Mouse (Mus musculus) embryonic facial prominence, embryonic 14.5 days (tissue): ENCODE measurements around the gene Tgfb3. TPM values are rescaled to one million over a fixed set of nuclear protein-coding genes. Genes with fewer than 3 reads are reported as not detected.

Experiments
- ATAC-seq: fragments of 200-750 bp; cut with Nextera tagmentation; 2 replicates; pipeline ENCODE4 v1.8.0; 2017; ENCODE audit warnings: low read depth, moderate number of reproducible peaks, moderate TSS enrichment
- DNase-seq: peaks from one replicate; pipeline ENCODE4 v3.0.0-alpha.2; 2015; ENCODE audit warnings: low spot score
- H3K27ac ChIP-seq: fragments of 300-500 bp; sonication (generic); replicated peaks from 2 replicates; pipeline ENCODE4 v1.5.1; 2014; ENCODE audit warnings: low read depth, mild to moderate bottlenecking, low read length, moderate library complexity
- H3K27me3 ChIP-seq: fragments of 300-500 bp; sonication (generic); replicated peaks from 2 replicates; pipeline ENCODE4 v1.6.1; 2014; ENCODE audit warnings: low read length; ENCODE audit not compliant: control insufficient read depth, insufficient read depth
- H3K36me3 ChIP-seq: fragments of 300-500 bp; sonication (generic); 2 replicates; pipeline ENCODE4 v1.6.1; 2014; ENCODE audit warnings: low read length, mixed read lengths; ENCODE audit not compliant: control insufficient read depth, insufficient read depth
- H3K4me1 ChIP-seq: fragments of 300-500 bp; sonication (generic); 2 replicates; pipeline ENCODE4 v1.6.1; 2014; ENCODE audit warnings: antibody characterized with exemption, low read length; ENCODE audit not compliant: control insufficient read depth, insufficient read depth
- H3K4me2 ChIP-seq: fragments of 300-500 bp; sonication (generic); 2 replicates; pipeline ENCODE4 v1.6.1; 2014; ENCODE audit warnings: low read depth, mild to moderate bottlenecking, low read length, moderate library complexity, mixed read lengths
- H3K4me3 ChIP-seq: fragments of 300-500 bp; sonication (generic); 2 replicates; pipeline ENCODE4 v1.5.1; 2014; ENCODE audit warnings: low read depth, mild to moderate bottlenecking, low read length
- H3K9ac ChIP-seq: fragments of 300-500 bp; sonication (generic); 2 replicates; pipeline ENCODE4 v1.6.1; 2014; ENCODE audit warnings: low read depth, mild to moderate bottlenecking, low read length, moderate library complexity, mixed read lengths
- H3K9me3 ChIP-seq: fragments of 300-500 bp; sonication (generic); 2 replicates; pipeline ENCODE4 v1.6.1; 2016; ENCODE audit warnings: low read length; ENCODE audit not compliant: control insufficient read depth
- WGBS: fragments of 180-500 bp; shearing (Covaris S2); extraction: QIAGEN DNeasy Blood & Tissue Kit; methylation state at CpG from one replicate; pipeline ENCODE4 v1.1.7; 2014; 5-methylcytosine and 5-hydroxymethylcytosine counted together
- polyA plus RNA-seq: library from polyadenylated mRNA; unstranded; fragments of >200 nt; fragmentation: Nextera tagmentation; extraction: Ambion mirVana; gene quantifications from 2 replicates; pipeline ENCODE4 v1.2.1, GENCODE M21; 2014

Gene Tgfb3
- polyA plus RNA-seq, 1 experiment from 2014 or later: 59.4 TPM

DNA sequence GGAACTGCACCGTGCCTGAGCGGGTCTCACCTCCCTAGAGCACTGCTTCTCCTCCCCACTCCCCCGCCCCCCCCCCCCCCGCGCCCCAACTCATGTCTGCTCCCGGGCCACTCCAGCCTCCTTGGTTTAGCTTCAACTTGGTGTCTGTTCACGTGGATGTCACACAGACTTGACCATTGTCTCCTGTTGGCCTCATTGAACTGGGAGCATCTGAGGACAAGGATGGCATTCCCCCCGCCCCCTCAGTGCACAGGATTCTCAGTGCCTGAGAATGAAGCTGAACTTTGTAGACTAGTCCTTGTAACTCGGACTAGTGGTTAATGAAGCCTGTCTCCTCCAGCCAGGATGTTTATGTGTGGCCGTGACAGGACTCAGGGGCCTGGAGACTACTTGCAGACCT is 26.7 kb upstream of the Tgfb3 start:
- Histone ChIP-seq H3K4me3 (no peak overlapping the region), H3K4me2 (no peak overlapping the region), H3K4me1 (peaks cover 19% of the 10 kb centered on the region; the same call in 1 of the 2 replicates), H3K27ac (no peak overlapping the region), H3K9ac (no peak overlapping the region), H3K9me3 (no peaks in the 10 kb centered on the region), H3K36me3 (0 out of 2 replicates have a peak, but pooled peaks cover 5% of the 10 kb centered on the region), H3K27me3 (no peaks in the 10 kb centered on the region)
- no peak for ATAC-seq
- 77% methylated on average over 7 of the region's 10 CpGs for WGBS
- DNase-seq: no peak

GRCm38 (mm10) chr12:86104297-86104696 is 25.5 kb upstream of the Tgfb3 start:
- Histone ChIP-seq H3K4me3 (no peak overlapping the region), H3K4me1 (peaks cover 19% of the 10 kb centered on the region; the same call in 1 of the 2 replicates), H3K27ac (no peak overlapping the region), H3K9me3 (no peaks in the 10 kb centered on the region), H3K27me3 (no peaks in the 10 kb centered on the region), H3K9ac (no peak overlapping the region), H3K36me3 (0 out of 2 replicates have a peak, but pooled peaks cover 5% of the 10 kb centered on the region), H3K4me2 (no peak overlapping the region)
- ATAC-seq (0 out of 2 replicates have a peak, but pooled peaks have one; percentile 48), DNase-seq (peak; percentile 41)
- WGBS: 62% methylated on average over 11 of the region's 11 CpGs

- no peaks in the 10 kb centered on the region for H3K27me3 ChIP-seq
- H3K9me3 ChIP-seq: no peaks in the 10 kb centered on the region
- H3K27ac ChIP-seq: no peak overlapping the region
- H3K9ac ChIP-seq: no peak overlapping the region
- H3K4me1 ChIP-seq: peaks cover 19% of the 10 kb centered on the region; the same call in 1 of the 2 replicates
- no peak overlapping the region for H3K4me3 ChIP-seq
- H3K36me3 ChIP-seq: 0 out of 2 replicates have a peak, but pooled peaks cover 5% of the 10 kb centered on the region
- DNase-seq (no peak), ATAC-seq (no peak)
- 56% methylated on average over 8 of the region's 8 CpGs for WGBS
- H3K4me2 ChIP-seq: no peak overlapping the region
Observed at GRCm38 (mm10) chr12:86103852-86104251, 25.0 kb upstream of the Tgfb3 start.

DNA sequence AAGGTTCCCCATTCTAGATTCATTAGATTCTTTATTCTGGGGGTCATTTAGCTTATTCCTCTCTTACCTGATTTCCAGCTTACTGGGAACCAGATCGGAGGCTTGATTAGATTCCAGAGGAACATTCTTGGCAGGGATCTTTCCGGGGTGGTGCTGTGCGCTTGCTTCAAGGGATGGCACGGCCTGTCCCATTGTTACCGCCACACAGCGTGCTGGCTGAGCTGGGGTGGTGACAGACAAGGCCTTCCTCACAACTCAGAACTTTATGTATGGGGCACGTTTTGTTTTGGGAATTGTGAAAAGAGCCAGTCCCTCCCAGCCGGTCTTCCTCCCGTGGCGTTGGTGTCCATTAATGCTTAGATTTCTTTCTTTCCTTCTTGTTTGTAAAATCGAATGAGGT is 24.6 kb upstream of the Tgfb3 start:
- DNase-seq (no peak), ATAC-seq (no peak)
- Histone ChIP-seq H3K9me3 (no peaks in the 10 kb centered on the region), H3K36me3 (0 out of 2 replicates have a peak, but pooled peaks cover 2% of the 10 kb centered on the region), H3K9ac (no peak overlapping the region), H3K4me3 (no peak overlapping the region), H3K4me2 (no peak overlapping the region), H3K4me1 (peaks cover 19% of the 10 kb centered on the region; the same call in 1 of the 2 replicates), H3K27ac (no peak overlapping the region), H3K27me3 (no peaks in the 10 kb centered on the region)
- WGBS: 61% methylated on average over 11 of the region's 11 CpGs

DNA sequence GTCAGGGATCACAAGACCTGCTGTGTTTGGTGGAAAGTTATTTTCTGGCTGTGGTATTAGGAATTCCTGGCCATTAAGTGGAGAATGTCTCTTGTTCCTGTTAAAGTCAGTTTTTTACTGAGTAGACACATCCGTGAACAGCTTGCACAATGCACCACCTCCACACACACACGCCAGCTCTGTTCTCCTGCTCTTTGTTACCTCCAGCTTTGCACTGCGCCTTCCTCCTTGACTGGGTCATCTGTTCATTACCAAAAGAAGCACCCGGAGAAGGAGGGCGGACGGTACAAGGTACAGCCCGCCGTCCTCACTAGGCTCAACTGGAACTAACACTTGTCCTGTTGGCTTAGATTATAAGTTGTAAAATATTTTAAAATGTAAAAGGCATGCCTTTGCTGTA is 23.8 kb upstream of the Tgfb3 start:
- H3K4me3 ChIP-seq: no peak overlapping the region
- H3K9me3 ChIP-seq: no peaks in the 10 kb centered on the region
- ATAC-seq (no peak), DNase-seq (no peak)
- no peak overlapping the region for H3K4me2 ChIP-seq
- H3K36me3 ChIP-seq: no peaks in the 10 kb centered on the region
- peaks cover 19% of the 10 kb centered on the region; the same call in 1 of the 2 replicates for H3K4me1 ChIP-seq
- 81% methylated on average over 8 of the region's 8 CpGs for WGBS
- no peaks in the 10 kb centered on the region for H3K27me3 ChIP-seq
- H3K27ac ChIP-seq: no peak overlapping the region
- H3K9ac ChIP-seq: no peak overlapping the region

- Histone ChIP-seq H3K36me3 (0 out of 2 replicates have a peak, but pooled peaks cover 4% of the 10 kb centered on the region), H3K4me2 (no peak overlapping the region), H3K27ac (peak overlapping the region; percentile 55; the same call in 1 of the 2 replicates), H3K27me3 (no peaks in the 10 kb centered on the region), H3K4me1 (peaks cover 19% of the 10 kb centered on the region; the same call in 1 of the 2 replicates), H3K9me3 (no peaks in the 10 kb centered on the region), H3K4me3 (no peak overlapping the region), H3K9ac (no peak overlapping the region)
- ATAC-seq (peak; percentile 76), DNase-seq (no peak)
- WGBS: 26% methylated on average over 3 of the region's 3 CpGs
Observed at GRCm38 (mm10) chr12:86100711-86101110, 21.9 kb upstream of the Tgfb3 start.

DNA sequence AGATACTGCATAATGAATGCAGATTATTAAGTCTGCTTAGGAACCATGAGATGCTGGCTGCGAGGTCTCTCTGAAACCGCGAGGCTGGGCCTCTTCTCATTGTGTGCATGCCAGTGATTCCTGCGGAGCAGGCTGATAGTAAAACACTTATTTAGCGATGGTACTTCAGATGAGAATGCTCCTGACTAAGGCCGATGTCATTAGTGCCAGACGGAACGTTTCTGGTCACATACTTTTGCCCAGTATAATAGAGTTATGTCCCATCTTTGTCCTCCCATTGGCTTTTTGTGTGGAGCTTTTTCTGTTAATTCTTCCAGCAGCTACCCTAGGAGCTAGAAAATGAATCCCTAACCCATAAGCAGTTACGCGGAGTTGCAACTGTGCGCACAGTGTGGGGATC is 18.9 kb upstream of the Tgfb3 start:
- no peak overlapping the region for H3K4me3 ChIP-seq

GRCm38 (mm10) chr12:86095806-86096205 is 17.0 kb upstream of the Tgfb3 start:
- no peaks in the 10 kb centered on the region for H3K9me3 ChIP-seq
- H3K36me3 ChIP-seq: 0 out of 2 replicates have a peak, but pooled peaks cover 4% of the 10 kb centered on the region
- H3K27ac ChIP-seq: no peak overlapping the region
- DNase-seq (no peak), ATAC-seq (no peak)
- no peaks in the 10 kb centered on the region for H3K27me3 ChIP-seq
- 88% methylated on average over 4 of the region's 4 CpGs for WGBS
- no peak overlapping the region for H3K4me3 ChIP-seq
- no peak overlapping the region for H3K9ac ChIP-seq
- peaks cover 12% of the 10 kb centered on the region for H3K4me1 ChIP-seq
- no peak overlapping the region for H3K4me2 ChIP-seq

More for the DNA sequence above, 18.9 kb upstream of the Tgfb3 start:
- Histone ChIP-seq H3K4me2 (no peak overlapping the region), H3K27ac (no peak overlapping the region), H3K36me3 (0 out of 2 replicates have a peak, but pooled peaks cover 4% of the 10 kb centered on the region), H3K9me3 (no peaks in the 10 kb centered on the region), H3K27me3 (no peaks in the 10 kb centered on the region), H3K4me1 (0 out of 2 replicates have a peak, but pooled peaks cover 7% of the 10 kb centered on the region), H3K9ac (no peak overlapping the region)
- DNase-seq: no peak
- ATAC-seq: no peak
- WGBS: 84% methylated on average over 11 of the region's 11 CpGs

GRCm38 (mm10) chr12:86094075-86094474 is 15.2 kb upstream of the Tgfb3 start:
- Histone ChIP-seq H3K9me3 (no peaks in the 10 kb centered on the region), H3K36me3 (peaks cover 9% of the 10 kb centered on the region), H3K4me2 (no peak overlapping the region), H3K4me3 (no peak overlapping the region), H3K27me3 (no peaks in the 10 kb centered on the region), H3K27ac (no peak overlapping the region), H3K9ac (no peak overlapping the region), H3K4me1 (peaks cover 9% of the 10 kb centered on the region)
- no peak for DNase-seq
- no peak for ATAC-seq
- 92% methylated on average over 4 of the region's 4 CpGs for WGBS
